Mouse (Mus musculus) ES-E14 (cell line): Measurements from ENCODE around the gene Gpr174.

Experiments used
- CHD2 ChIP-seq: IDR thresholded peaks from 2 replicates; pipeline ENCODE4 v1.6.1; 2014; ENCODE audit warnings: mild to moderate bottlenecking, low read depth, low read length, inconsistent platforms
- HCFC1 ChIP-seq: IDR thresholded peaks from 2 replicates; pipeline ENCODE4 v1.6.1; 2012; ENCODE audit warnings: low read length, inconsistent platforms, borderline replicate concordance; ENCODE audit not compliant: insufficient read depth
- MAFK ChIP-seq: IDR thresholded peaks from 2 replicates; pipeline ENCODE4 v1.6.1; 2014; ENCODE audit warnings: mild to moderate bottlenecking, low read depth, low read length, inconsistent platforms; ENCODE audit not compliant: insufficient read depth
- ZC3H11A ChIP-seq: IDR thresholded peaks from 2 replicates; pipeline ENCODE4 v1.6.1; 2012; ENCODE audit warnings: low read depth, mild to moderate bottlenecking, inconsistent platforms, low read length, borderline replicate concordance
- ZNF384 ChIP-seq: IDR thresholded peaks from 2 replicates; pipeline ENCODE4 v1.6.1; 2012; ENCODE audit warnings: low read depth, low read length, inconsistent platforms

- TF ChIP-seq HCFC1 (no peak), ZC3H11A (no peak), ZNF384 (no peak), MAFK (no peak), CHD2 (no peak)
Measured at GRCm38 (mm10) chrX:107329849-107330248, 74.2 kb downstream of the Gpr174 start.
